ENCODE assay signal across 8 mouse cellular contexts in genomic region chr4:117283271-117284191, GRCm38 (mm10). TPM values are rescaled to one million over a fixed set of nuclear protein-coding genes. Genes with fewer than 3 reads are reported as not detected.
DNase-seq lines count a peak whose midpoint lies in the region; ATAC-seq and TF ChIP-seq lines count a peak whose summit lies in the region.

No protein-coding gene starts in this region.

- H3K36me3 ChIP-seq in heart, embryonic 13.5 days, result peaks cover 93% of the 10 kb centered on the region
- H3K36me3 ChIP-seq in heart, adult 2 months (ENCODE audit: control insufficient read depth, insufficient read depth, low read length), result 0 out of 2 replicates have a peak, but pooled peaks cover 2% of the 10 kb centered on the region
- peaks cover 22% of the 10 kb centered on the region; the same call in 1 of the 2 replicates for H3K36me3 ChIP-seq in hindbrain, postnatal 0 days (ENCODE audit: insufficient read depth, low read length)
- peaks cover 76% of the 10 kb centered on the region for H3K36me3 ChIP-seq in neural tube, embryonic 13.5 days

- H3K27me3 ChIP-seq in heart, embryonic 13.5 days (replicated peaks), result no peaks in the 10 kb centered on the region
- H3K27me3 ChIP-seq in heart, adult 2 months (ENCODE audit: control insufficient read depth, insufficient read depth, low read length), result no peaks in the 10 kb centered on the region
- no peaks in the 10 kb centered on the region; the same call in 1 of the 2 replicates for H3K27me3 ChIP-seq in hindbrain, postnatal 0 days (ENCODE audit: insufficient read depth, low read length)
- no peaks in the 10 kb centered on the region for H3K27me3 ChIP-seq in neural tube, embryonic 13.5 days

- intact Hi-C loops in heart, adult 2 months (cut with DNase I), result no loop called here

- no peaks in the 10 kb centered on the region for H3K9me3 ChIP-seq in heart, embryonic 13.5 days
- H3K9me3 ChIP-seq in hindbrain, postnatal 0 days (ENCODE audit: low read length), result no peaks in the 10 kb centered on the region
- no peaks in the 10 kb centered on the region for H3K9me3 ChIP-seq in neural tube, embryonic 13.5 days

- H3K79me2 ChIP-seq in heart, adult 2 months (replicated peaks; ENCODE audit: control insufficient read depth, insufficient read depth, low read length), result no peaks in the 10 kb centered on the region

- TF ChIP-seq POLR2A in heart, adult 2 months (IDR thresholded peaks at IDR 0.05; ENCODE audit: insufficient read depth, low read depth, low read length), result no peak

- no peak for TF ChIP-seq CTCF in heart, adult 2 months (IDR thresholded peaks at IDR 0.05)
- TF ChIP-seq CTCF in hindbrain, postnatal 0 days (IDR thresholded peaks at IDR 0.05; ENCODE audit: low read depth), result no peak

- no peak for TF ChIP-seq EP300 in heart, adult 2 months (IDR thresholded peaks at IDR 0.05; ENCODE audit: insufficient read depth, low read depth, low read length)

- DNase-seq in heart, adult 2 months, result no peak
- DNase-seq in embryo, embryonic 11 days, result peak; percentile 73
- peak; percentile 69 for DNase-seq in hindbrain, postnatal 0 days (ENCODE audit: low spot score)
- DNase-seq in urinary bladder, postnatal 14 days (ENCODE audit: low spot score), result no peak
- DNase-seq in right cerebral cortex, postnatal 4 days, result no peak
- DNase-seq in left cerebral cortex, adult 9 months (ENCODE audit: low spot score in 2 of 2), result no peak

- H3K27ac ChIP-seq in heart, embryonic 13.5 days (replicated peaks), result peak overlapping the region; percentile 61
- H3K27ac ChIP-seq in heart, adult 2 months, result no peak overlapping the region
- peak overlapping the region; percentile 54 for H3K27ac ChIP-seq in hindbrain, postnatal 0 days
- H3K27ac ChIP-seq in neural tube, embryonic 13.5 days (replicated peaks), result peak overlapping the region; percentile 64

- H3K9ac ChIP-seq in heart, embryonic 13.5 days, result peak overlapping the region; percentile 56
- H3K9ac ChIP-seq in heart, adult 2 months (ENCODE audit: low read depth, low read length), result no peak overlapping the region
- no peak overlapping the region for H3K9ac ChIP-seq in hindbrain, postnatal 0 days (replicated peaks; ENCODE audit: low read length)
- H3K9ac ChIP-seq in neural tube, embryonic 13.5 days, result peak overlapping the region; percentile 43

- H3K4me2 ChIP-seq in heart, embryonic 13.5 days, result peak overlapping the region; percentile 27
- no peak overlapping the region for H3K4me2 ChIP-seq in hindbrain, postnatal 0 days (ENCODE audit: low read depth, low read length)
- peak overlapping the region; percentile 2; the same call in 1 of the 2 replicates for H3K4me2 ChIP-seq in neural tube, embryonic 13.5 days

- peaks cover 50% of the 10 kb centered on the region for H3K4me1 ChIP-seq in heart, embryonic 13.5 days
- no peaks in the 10 kb centered on the region; the same call in 1 of the 2 replicates for H3K4me1 ChIP-seq in heart, adult 2 months (ENCODE audit: control insufficient read depth, insufficient read depth, low read length)
- peaks cover 10% of the 10 kb centered on the region for H3K4me1 ChIP-seq in hindbrain, postnatal 0 days (ENCODE audit: insufficient read depth, low read length)
- peaks cover 96% of the 10 kb centered on the region for H3K4me1 ChIP-seq in neural tube, embryonic 13.5 days (replicated peaks)

- ATAC-seq in heart, embryonic 13.5 days (ENCODE audit: extremely low read depth, insufficient number of reproducible peaks, low FRiP score, low TSS enrichment), result no peak
- ATAC-seq in hindbrain, postnatal 0 days, result peak; percentile 61
- ATAC-seq in neural tube, embryonic 13.5 days (ENCODE audit: low read depth), result peak; percentile 40; the same call in 1 of the 2 replicates

- WGBS in heart, embryonic 13.5 days, result 23% methylated on average over 22 of the region's 22 CpGs
- WGBS in heart, adult 2 months, result 65% methylated on average over 22 of the region's 22 CpGs
- 26% methylated on average over 22 of the region's 22 CpGs for WGBS in hindbrain, postnatal 0 days
- 9% methylated on average over 22 of the region's 22 CpGs for WGBS in neural tube, embryonic 13.5 days

- H3K4me3 ChIP-seq in heart, embryonic 13.5 days, result no peak overlapping the region
- H3K4me3 ChIP-seq in heart, adult 2 months, result no peak overlapping the region
- H3K4me3 ChIP-seq in hindbrain, postnatal 0 days (ENCODE audit: low read length), result no peak overlapping the region
- no peak overlapping the region for H3K4me3 ChIP-seq in neural tube, embryonic 13.5 days

RNA-seq across cellular contexts. Expression of gene Armh1, which starts 31.6 kb away (rescaled TPM):
- 0.35 and 0.51 TPM in 2 replicates for polyA plus RNA-seq in heart, embryonic 13.5 days (2015; fragmentation: Nextera tagmentation; extraction: Ambion mirVana)
- not detected for total RNA-seq in heart, adult 2 months (2021)
- 0.43 TPM in 1 of 2 replicates, not detected in the other for polyA plus RNA-seq in heart, adult 2 months (2012; rRNA removed)
- 3.2 and 3.6 TPM in 2 replicates for total RNA-seq in hindbrain, postnatal 0 days (2014; rRNA removed)
- 2.6 and 3.0 TPM in 2 replicates for polyA plus RNA-seq in hindbrain, postnatal 0 days (2015; fragmentation: Nextera tagmentation; extraction: Ambion mirVana)
- polyA plus RNA-seq in neural tube, embryonic 13.5 days (2015; fragmentation: Nextera tagmentation; extraction: Ambion mirVana), result 0.28 and 0.66 TPM in 2 replicates

RNA-seq across cellular contexts. Expression of gene Tmem53, which starts 31.8 kb away (rescaled TPM):
- 25.0 and 28.5 TPM in 2 replicates for polyA plus RNA-seq in heart, embryonic 13.5 days (2015; fragmentation: Nextera tagmentation; extraction: Ambion mirVana)
- 10 to 100 TPM; 25.0 to 30.6 TPM for total RNA-seq in heart, adult 2 months (2021)
- polyA plus RNA-seq in heart, adult 2 months (2012; rRNA removed), result 51.8 and 62.3 TPM in 2 replicates
- total RNA-seq in hindbrain, postnatal 0 days (2014; rRNA removed), result 7.5 and 16.5 TPM in 2 replicates
- 14.0 and 14.5 TPM in 2 replicates for polyA plus RNA-seq in hindbrain, postnatal 0 days (2015; fragmentation: Nextera tagmentation; extraction: Ambion mirVana)
- polyA plus RNA-seq in neural tube, embryonic 13.5 days (2015; fragmentation: Nextera tagmentation; extraction: Ambion mirVana), result 5.9 and 6.5 TPM in 2 replicates

Comparison
In these comparisons a context has a peak if more than half of its experiments do, and no peak if none do; other contexts are left out.
1. H3K9ac ChIP-seq: peak in heart, embryonic 13.5 days (single experiment) and neural tube, embryonic 13.5 days (single experiment); none in heart, adult 2 months (single experiment) and hindbrain, postnatal 0 days (single experiment).
2. DNase-seq: peak in embryo, embryonic 11 days (single experiment) and hindbrain, postnatal 0 days (single experiment); none in heart, adult 2 months (0 of 2), urinary bladder, postnatal 14 days (single experiment), right cerebral cortex, postnatal 4 days (single experiment) and left cerebral cortex, adult 9 months (0 of 2).